Mouse (Mus musculus) megakaryocyte-erythroid progenitor cell, adult 5-6 weeks (primary cell): Measurements from ENCODE around the gene Bid. TPM values are rescaled to one million over a fixed set of nuclear protein-coding genes. Genes with fewer than 3 reads are reported as not detected.
"Not testable (repeated sequence)": the region's sequence is repeated elsewhere in the genome, so short reads cannot be mapped to it uniquely, and the experiment has no call there.

ENCODE experiments used
- ATAC-seq: replicated peaks from 2 replicates; pipeline ENCODE4 v1.8.0; 2016; ENCODE audit warnings: mild to moderate bottlenecking, inconsistent platforms; ENCODE audit not compliant: severe bottlenecking, poor library complexity, low FRiP score, low TSS enrichment
- total RNA-seq, 2 experiments: library from RNA; stranded (forward) in 1 of 2; stranded (reverse) in 1 of 2; fragments of 200-1000, 215-1000 nt in 1 of 2; fragments of >200 nt in 1 of 2; fragmentation: Nextera tagmentation in 1 of 2; gene quantifications; 2 replicates each; pipeline ENCODE4 v1.2.3; 2014 to 2017

The Bid gene
- total RNA-seq, 2 experiments from 2014 or later, result 25.8 to 55.4 TPM

DNA sequence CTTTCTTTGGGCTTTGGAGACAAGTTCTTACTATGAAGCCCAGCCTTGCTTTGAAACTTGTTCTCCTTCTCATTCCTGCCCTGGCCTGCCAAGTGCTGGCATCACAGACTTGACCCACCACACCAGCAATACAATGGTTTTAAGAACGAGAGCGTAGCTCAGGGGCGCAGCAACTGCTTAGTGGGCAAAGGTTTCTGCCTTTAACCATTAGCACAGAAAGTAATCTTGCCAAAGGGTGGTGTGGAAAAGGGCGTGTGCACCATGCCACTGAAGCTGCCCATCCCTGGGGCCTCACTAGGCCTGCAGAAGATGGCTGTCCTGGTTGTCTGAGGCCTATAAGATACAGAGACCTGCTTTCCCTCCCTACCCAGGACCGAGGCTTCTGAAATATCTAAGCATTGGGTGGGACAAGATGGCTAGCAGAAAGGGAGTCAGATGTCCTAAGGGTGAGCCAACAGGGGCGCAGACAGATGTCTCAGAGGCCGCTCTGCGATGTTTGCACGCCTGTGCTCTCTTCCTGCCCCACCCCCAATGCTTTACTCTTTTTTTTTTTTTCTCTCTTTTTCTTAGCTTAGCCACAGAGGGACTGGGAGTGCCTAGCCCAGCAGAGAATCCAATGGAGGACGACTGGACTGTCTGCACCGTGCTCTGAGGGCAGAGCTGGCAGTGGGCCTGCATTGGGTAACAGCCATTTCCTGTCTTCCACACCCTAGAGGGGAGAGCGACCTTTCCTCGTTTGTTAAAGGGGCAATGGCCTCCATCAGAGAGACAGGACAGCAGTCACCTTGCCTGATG is 5.2 kb downstream of the Bid start:
- ATAC-seq, result no peak

- no peak for ATAC-seq
Measured at GRCm38 (mm10) chr6:120909501-120909900, 7.2 kb downstream of the Bid start.

DNA sequence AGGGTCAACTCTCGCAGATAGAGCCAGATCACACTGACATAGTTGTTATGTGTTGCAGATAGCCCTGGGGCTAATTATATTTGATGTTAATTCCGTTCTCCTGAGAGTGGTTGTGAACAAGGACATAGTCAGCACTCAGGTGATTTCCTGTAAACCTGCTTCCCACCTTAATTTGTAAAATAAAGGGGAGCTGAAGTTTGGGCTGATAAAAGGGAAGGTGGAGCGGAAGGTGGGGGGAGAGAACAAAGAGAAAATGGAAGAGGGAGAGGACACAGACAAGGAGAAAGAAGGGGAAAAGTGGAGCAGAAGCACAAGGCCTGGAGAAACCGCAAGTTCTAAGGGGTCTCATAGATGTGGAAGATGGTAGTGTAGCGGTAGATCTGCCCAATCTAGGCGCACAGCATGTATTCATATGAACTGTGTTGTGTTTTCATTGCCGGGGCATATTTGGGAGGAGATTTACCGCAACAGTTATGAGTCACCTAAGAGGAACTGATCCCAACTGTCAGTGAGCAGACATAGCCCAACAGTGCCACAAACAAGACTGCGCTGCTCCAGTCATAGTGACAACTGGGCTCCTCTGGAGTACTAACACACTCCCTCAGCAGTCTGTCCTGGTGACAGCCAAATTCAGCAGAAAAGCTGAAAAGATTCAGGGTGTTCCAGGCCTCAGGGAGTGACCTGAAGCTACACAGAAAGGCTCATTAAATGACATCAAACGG is 8.6 kb downstream of the Bid start:
- not testable (repeated sequence) for ATAC-seq

DNA sequence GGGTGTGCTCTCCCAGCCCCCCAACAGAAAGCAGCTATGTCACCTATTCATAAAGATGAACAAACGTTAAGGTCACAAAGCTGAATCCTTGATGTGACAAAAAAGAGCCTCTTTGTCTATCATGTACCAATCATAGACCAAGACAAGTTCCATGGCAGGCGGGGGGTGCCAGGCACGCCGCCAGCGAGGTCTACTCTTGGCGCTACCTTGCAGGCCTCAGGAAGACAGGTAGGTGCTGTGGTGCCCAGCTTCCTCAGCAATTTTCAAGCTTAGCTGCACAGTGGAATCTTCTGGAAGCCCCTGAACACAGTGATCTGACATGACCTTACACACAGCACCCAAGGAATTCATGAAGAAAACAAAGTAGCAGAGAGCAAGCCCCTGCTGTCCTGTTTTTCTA is 10.1 kb downstream of the Bid start:
- no peak for ATAC-seq

- no peak for ATAC-seq
Measured at GRCm38 (mm10) chr6:120905111-120905510, 11.5 kb downstream of the Bid start.

GRCm38 (mm10) chr6:120903961-120904360 is 12.7 kb downstream of the Bid start:
- peak; percentile 23; the same call in 1 of the 2 replicates for ATAC-seq

- peak; percentile 81 for ATAC-seq
Measured at GRCm38 (mm10) chr6:120903450-120903912, 13.2 kb downstream of the Bid start.

DNA sequence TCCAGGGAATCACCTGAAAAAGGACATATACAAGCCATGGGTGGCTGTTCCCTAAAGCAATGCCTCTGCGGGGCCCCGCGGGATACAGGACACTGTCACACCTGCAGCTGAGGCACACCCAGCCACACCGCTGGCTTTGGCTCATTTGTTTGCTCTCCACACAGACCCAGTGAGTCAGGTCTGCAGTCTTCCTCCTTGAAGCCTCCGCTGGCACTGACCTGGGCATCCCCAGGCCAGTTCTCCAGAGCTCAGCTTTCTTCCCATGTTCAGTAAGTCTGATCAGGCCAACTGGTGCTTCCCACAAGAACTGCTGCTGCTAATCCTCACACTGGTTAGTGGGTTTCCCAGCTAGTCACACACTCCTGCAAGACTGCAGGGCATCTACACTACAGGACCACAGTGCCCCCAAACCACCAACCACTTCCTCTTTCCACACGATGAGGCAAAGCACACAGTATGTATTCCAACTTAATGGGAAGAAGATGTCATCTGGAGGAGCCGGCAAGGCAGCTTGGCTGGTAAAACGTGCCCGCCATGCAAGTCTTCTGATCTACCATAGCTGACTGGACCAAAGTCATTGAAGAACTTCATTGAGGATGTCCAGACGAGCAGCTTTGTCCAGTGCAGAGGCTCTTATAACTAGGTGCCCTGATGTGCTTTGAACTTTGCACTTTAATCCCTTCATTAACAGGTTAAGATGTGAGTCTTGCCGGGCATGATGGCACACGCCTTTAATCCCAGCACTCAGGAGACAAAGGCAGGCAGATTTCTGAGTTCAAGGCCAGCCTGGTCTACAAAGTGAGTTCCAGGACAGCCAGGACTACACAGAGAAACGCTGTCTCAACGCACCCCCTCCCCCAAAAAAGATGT is 14.6 kb downstream of the Bid start:
- ATAC-seq, result no peak

- ATAC-seq, result peak; percentile 64; the same call in 1 of the 2 replicates
Measured at GRCm38 (mm10) chr6:120898188-120898833, 18.3 kb downstream of the Bid start.

GRCm38 (mm10) chr6:120894524-120894923 is 22.1 kb downstream of the Bid start:
- no peak for ATAC-seq

DNA sequence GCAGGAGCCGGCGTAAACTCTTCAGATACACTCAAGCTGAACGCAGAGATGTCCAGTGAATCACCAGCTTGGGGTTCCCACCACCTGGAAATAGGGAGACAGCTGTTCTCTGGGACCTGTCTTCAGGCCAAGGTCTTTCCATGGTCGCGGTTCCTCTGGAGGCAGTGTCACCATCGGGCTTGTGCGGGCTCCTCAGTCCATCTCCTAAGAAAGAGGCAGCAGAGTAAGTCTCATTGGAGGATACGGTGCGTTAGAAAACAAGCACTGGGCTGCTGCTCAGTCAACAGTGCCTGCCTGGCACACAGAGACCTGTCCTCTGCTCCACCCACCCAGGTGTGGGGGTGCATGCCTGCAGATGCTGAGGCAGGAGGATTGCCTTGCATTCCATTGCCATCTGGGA is 22.6 kb downstream of the Bid start:
- ATAC-seq, result no peak

DNA sequence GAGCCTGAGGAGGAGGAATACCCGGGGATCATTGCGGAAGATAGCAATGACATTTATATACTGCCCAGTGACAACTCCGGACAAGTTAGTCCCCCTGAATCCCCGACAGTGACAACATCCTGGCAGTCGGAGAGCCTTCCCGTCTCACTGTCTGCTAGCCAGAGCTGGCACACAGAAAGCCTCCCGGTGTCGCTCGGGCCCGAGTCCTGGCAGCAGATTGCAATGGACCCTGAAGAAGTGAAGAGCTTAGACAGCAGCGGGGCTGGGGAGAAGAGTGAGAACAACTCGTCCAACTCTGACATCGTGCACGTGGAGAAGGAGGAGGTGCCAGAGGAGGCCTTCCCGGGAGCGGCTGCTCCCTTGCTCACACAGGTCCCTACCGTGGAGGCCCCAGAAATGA is 30.0 kb downstream of the Bid start:
- no peak for ATAC-seq

DNA sequence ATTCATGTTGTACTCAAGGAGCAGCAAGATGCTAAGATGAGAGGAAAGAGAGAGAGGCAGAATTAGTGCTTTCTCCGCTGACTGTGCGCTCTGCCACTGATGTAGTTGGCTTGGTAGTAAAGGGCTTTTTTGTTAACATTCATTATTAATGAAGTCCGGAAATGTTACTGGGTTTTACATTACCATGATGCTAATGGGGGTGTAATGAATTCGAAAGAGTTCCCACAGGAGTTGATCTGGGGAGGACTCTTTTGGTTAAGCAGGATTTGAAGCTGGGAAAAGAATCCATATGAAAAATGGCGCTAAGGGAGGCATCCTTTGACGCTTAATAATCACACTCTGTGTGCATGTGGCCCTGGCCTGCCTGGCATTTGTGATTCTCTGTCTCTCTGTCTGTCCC is 32.2 kb downstream of the Bid start:
- ATAC-seq, result no peak

DNA sequence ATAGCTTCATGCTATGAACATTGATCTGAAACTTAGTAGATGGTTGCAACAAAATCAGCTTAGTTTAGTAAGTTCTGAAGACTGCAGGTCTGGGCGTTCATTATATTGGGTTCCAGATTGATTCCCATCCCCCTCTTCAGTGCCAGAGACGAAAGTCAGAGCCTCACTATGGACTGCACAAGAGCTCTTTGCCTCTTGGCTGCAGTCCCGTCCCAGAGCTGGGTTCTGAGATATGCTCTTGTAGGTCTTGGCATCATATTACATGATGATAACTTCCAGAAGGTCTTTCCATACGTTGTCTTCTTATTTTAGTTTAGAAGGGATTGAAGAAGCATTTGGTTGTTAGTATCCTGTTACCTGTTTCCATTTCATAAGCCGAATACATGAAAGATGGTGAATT is 37.6 kb downstream of the Bid start:
- ATAC-seq, result peak; percentile 38; the same call in 1 of the 2 replicates

DNA sequence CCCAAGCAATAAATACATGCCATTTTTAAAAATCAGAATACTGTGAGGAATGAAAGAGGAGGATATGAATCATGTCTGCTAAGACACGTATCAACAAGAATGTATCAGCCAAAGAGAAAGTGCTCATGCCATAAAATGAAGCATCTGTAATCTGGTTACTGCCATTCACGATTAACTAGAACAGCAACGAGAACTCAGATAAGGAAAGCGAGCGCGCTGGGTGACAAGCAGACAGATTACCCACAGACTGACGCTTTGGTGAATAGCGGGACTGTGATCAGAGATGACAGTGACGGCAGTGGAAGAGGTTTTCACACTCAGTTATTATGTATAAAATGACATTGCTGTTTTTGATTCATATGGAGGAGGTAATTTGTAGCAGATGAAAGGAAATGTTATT is 42.8 kb downstream of the Bid start:
- peak; percentile 88 for ATAC-seq

DNA sequence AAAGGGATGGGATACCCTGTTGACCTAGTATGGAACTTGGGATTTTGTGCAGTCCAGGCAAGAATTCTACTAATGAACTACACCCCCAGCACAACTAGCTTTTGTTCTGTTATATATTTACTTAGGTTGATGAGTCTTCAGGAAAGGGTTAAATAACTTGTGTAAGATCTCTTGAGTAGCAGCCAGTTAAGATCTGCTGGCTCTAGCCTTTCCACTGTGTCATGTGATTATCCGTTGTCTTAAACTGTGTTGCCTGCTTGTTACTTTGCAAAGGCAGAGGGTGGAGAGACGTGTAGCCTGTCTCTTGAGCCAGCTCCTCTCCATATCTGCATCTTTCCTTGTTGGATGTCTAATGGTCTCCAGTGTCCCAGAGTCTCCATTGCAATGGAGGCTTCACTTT is 45.4 kb downstream of the Bid start:
- ATAC-seq, result no peak

DNA sequence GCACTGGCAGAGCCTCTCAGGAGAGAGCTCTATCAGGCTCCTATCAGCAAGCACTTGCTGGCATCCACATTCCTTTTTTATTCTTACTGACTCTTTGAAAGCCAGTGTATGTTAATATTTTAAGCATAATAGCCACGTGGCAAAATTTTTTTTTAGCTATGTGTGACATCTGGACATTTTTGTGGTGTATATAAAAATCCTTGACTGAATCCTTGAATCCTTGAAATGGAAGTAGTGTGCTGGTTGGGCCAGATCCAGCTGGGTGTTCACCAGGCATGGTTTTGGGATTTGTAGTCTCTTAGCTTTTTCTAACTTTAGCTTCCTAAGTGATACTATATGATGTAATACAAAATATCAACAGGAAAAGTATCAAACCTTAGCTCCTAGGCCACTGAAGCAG is 47.8 kb downstream of the Bid start:
- no peak for ATAC-seq

DNA sequence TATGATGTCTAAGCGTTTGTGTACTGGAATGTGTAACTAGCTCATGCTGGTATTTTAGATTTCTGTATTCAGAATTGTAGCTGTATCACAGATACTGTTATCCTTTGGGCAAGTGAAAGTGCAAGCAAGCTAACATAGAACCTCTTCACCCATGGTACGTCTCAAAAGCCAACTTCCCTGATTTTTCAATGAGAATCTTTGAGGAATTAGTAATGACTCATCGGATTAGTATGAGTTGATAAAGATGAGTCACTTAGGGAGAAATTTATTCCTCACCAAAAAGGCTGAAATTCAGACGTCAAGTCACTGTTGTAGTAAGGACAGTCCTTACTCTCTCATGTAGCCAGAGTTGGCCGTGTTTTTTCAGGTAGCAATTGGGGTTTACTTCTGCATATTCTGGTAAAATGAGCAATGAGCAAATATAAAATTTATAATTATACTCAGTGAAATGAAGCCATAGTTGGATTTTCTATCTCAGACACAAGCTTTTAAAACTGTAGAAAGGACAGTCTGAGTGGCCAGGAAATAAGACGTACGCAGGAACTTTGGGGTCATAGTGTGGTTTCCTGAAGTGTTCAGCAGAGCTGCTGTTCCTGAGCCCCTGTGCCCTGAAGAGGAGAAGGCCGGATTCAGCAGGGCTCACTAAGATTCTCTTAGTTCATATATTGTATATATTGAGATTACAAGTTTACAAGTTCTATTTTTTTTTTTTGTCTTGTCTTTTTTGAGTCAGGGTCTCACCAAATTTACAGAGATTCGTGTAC is 50.4 kb downstream of the Bid start:
- ATAC-seq, result no peak

DNA sequence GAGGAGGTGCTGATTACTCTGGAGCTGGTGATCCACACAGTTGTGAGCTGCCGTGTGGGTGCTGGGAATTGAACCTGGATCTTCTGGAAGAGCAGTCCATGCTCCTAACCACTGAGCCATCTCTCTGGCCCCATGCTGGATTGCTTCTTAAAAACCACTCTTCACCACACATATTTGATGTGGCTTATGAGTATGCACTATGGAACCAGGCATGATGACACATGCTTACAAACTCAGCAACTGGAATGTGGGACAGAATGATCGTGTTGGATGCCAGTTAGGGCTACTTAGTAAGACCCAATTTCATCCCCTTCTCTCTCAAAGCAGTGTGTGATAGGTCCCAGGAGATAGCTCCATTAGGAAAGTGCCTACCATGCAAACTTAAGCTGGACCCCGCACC is 56.6 kb downstream of the Bid start:
- ATAC-seq, result no peak
